Mouse (Mus musculus): ENCODE measurements around the gene Col27a1. TPM values are rescaled to one million over a fixed set of nuclear protein-coding genes. Genes with fewer than 3 reads are reported as not detected.

The Col27a1 gene
- total and polyA plus RNA-seq, 3 experiments: not detected

GRCm38 (mm10) chr4:63251760-63252159, 38.0 kb downstream of the Col27a1 start:
- Histone ChIP-seq H3K79me2 (ENCODE audit: control insufficient read depth, insufficient read depth, low read length, poor library complexity) (no peaks in the 10 kb centered on the region), H3K36me3 (ENCODE audit: control insufficient read depth in 1 of 2, insufficient read depth in 2 of 2, low read length in 2 of 2) (no peaks in the 10 kb centered on the region), H3K27ac (ENCODE audit: control insufficient read depth, low read depth, low read length) (no peak overlapping the region), H3K27me3 (ENCODE audit: control insufficient read depth in 1 of 2, insufficient read depth in 2 of 2, low read length in 2 of 2) (no peaks in the 10 kb centered on the region), H3K4me1 (ENCODE audit: control insufficient read depth in 1 of 2, insufficient read depth in 2 of 2, low read length in 2 of 2) (no peaks in the 10 kb centered on the region), H3K9ac (ENCODE audit: control insufficient read depth, low read depth, low read length, poor library complexity, severe bottlenecking) (no peak overlapping the region), H3K9me3 (replicated peaks; ENCODE audit: insufficient read depth, low read length) (no peaks in the 10 kb centered on the region), H3K4me3 (ENCODE audit: control insufficient read depth in 1 of 2, insufficient read depth in 1 of 2, low read depth in 2 of 2, low read length in 2 of 2) (no peak overlapping the region)
- TF ChIP-seq NELFE (IDR thresholded peaks at IDR 0.05; ENCODE audit: low read depth, low read length): no peak
- DNase-seq (ENCODE audit: low read depth, low spot score): no peak

GRCm38 (mm10) chr4:63253716-63254115, 39.9 kb downstream of the Col27a1 start:
- Histone ChIP-seq H3K27me3 (ENCODE audit: control insufficient read depth in 1 of 2, insufficient read depth in 2 of 2, low read length in 2 of 2) (no peaks in the 10 kb centered on the region), H3K9ac (ENCODE audit: control insufficient read depth, low read depth, low read length, poor library complexity, severe bottlenecking) (no peak overlapping the region), H3K79me2 (ENCODE audit: control insufficient read depth, insufficient read depth, low read length, poor library complexity) (no peaks in the 10 kb centered on the region), H3K4me3 (ENCODE audit: control insufficient read depth in 1 of 2, insufficient read depth in 1 of 2, low read depth in 2 of 2, low read length in 2 of 2) (no peak overlapping the region), H3K4me1 (ENCODE audit: control insufficient read depth in 1 of 2, insufficient read depth in 2 of 2, low read length in 2 of 2) (no peaks in the 10 kb centered on the region), H3K36me3 (ENCODE audit: control insufficient read depth in 1 of 2, insufficient read depth in 2 of 2, low read length in 2 of 2) (no peaks in the 10 kb centered on the region), H3K27ac (ENCODE audit: control insufficient read depth, low read depth, low read length) (no peak overlapping the region), H3K9me3 (replicated peaks; ENCODE audit: insufficient read depth, low read length) (no peaks in the 10 kb centered on the region)
- TF ChIP-seq NRF1 (IDR thresholded peaks at IDR 0.05; ENCODE audit: insufficient read depth, low read depth, low read length, poor library complexity, severe bottlenecking): no peak
- no peak for TF ChIP-seq BHLHE40 (IDR thresholded peaks at IDR 0.05; ENCODE audit: borderline replicate concordance, low read depth, low read length)
- no peak for TF ChIP-seq RCOR1 (IDR thresholded peaks at IDR 0.05; ENCODE audit: low read depth, low read length)
- no peak for TF ChIP-seq USF2 (IDR thresholded peaks at IDR 0.05; ENCODE audit: borderline replicate concordance in 1 of 2, insufficient read depth in 1 of 2, low read depth in 1 of 2, low read length in 2 of 2)
- TF ChIP-seq POLR2A (IDR thresholded peaks at IDR 0.05; ENCODE audit: control insufficient read depth in 1 of 2, insufficient read depth in 1 of 2, low read depth in 1 of 2, low read length in 2 of 2, poor library complexity in 1 of 2): no peak
- no peak for TF ChIP-seq GABPA (IDR thresholded peaks at IDR 0.05; ENCODE audit: low read depth, low read length)
- no peak for TF ChIP-seq ETS1 (IDR thresholded peaks at IDR 0.05; ENCODE audit: low read depth, low read length)
- no peak for TF ChIP-seq ZKSCAN1 (IDR thresholded peaks at IDR 0.05; ENCODE audit: low read depth, low read length)
- no peak for TF ChIP-seq MEF2A (IDR thresholded peaks at IDR 0.05; ENCODE audit: extremely low read depth, insufficient replicate concordance, low read depth, low read length, poor library complexity, severe bottlenecking)
- no peak for TF ChIP-seq MYB (IDR thresholded peaks at IDR 0.05; ENCODE audit: low read depth, low read length)
- no peak for TF ChIP-seq ZC3H11A (IDR thresholded peaks at IDR 0.05; ENCODE audit: low read depth, low read length)
- TF ChIP-seq MXI1 (IDR thresholded peaks at IDR 0.05; ENCODE audit: low read depth, low read length): no peak
- no peak for DNase-seq (ENCODE audit: low read depth, low spot score)

GRCm38 (mm10) chr4:63254151-63254550, 40.3 kb downstream of the Col27a1 start:
- Histone ChIP-seq H3K9me3 (replicated peaks; ENCODE audit: insufficient read depth, low read length) (no peaks in the 10 kb centered on the region), H3K9ac (ENCODE audit: control insufficient read depth, low read depth, low read length, poor library complexity, severe bottlenecking) (no peak overlapping the region), H3K4me1 (ENCODE audit: control insufficient read depth in 1 of 2, insufficient read depth in 2 of 2, low read length in 2 of 2) (no peaks in the 10 kb centered on the region), H3K4me3 (ENCODE audit: control insufficient read depth in 1 of 2, insufficient read depth in 1 of 2, low read depth in 2 of 2, low read length in 2 of 2) (no peak overlapping the region), H3K27me3 (ENCODE audit: control insufficient read depth in 1 of 2, insufficient read depth in 2 of 2, low read length in 2 of 2) (no peaks in the 10 kb centered on the region), H3K27ac (ENCODE audit: control insufficient read depth, low read depth, low read length) (no peak overlapping the region), H3K36me3 (ENCODE audit: control insufficient read depth in 1 of 2, insufficient read depth in 2 of 2, low read length in 2 of 2) (no peaks in the 10 kb centered on the region), H3K79me2 (ENCODE audit: control insufficient read depth, insufficient read depth, low read length, poor library complexity) (no peaks in the 10 kb centered on the region)
- no peak for DNase-seq (ENCODE audit: low read depth, low spot score)
- TF ChIP-seq GATA1 (IDR thresholded peaks at IDR 0.05; ENCODE audit: low read depth, low read length): no peak
- TF ChIP-seq POLR2AphosphoS5 (IDR thresholded peaks at IDR 0.05; ENCODE audit: borderline replicate concordance, low read depth, low read length): no peak
- TF ChIP-seq MAX (IDR thresholded peaks at IDR 0.05; ENCODE audit: low read length): no peak
- TF ChIP-seq HCFC1 (IDR thresholded peaks at IDR 0.05; ENCODE audit: low read depth, low read length): no peak
- no peak for TF ChIP-seq MAZ (IDR thresholded peaks at IDR 0.05; ENCODE audit: low read depth, low read length)
- no peak for TF ChIP-seq USF2 (IDR thresholded peaks at IDR 0.05; ENCODE audit: borderline replicate concordance in 1 of 2, insufficient read depth in 1 of 2, low read depth in 1 of 2, low read length in 2 of 2)
- TF ChIP-seq CTCF (IDR thresholded peaks at IDR 0.05 in 2 of 3, conservative IDR thresholded peaks at IDR 0.05 in 1 of 3; ENCODE audit: control insufficient read depth in 1 of 3, insufficient read depth in 1 of 3, low read depth in 2 of 3, low read length in 3 of 3, poor library complexity in 1 of 3, severe bottlenecking in 1 of 3): no peak
- no peak for TF ChIP-seq NELFE (IDR thresholded peaks at IDR 0.05; ENCODE audit: low read depth, low read length)
- no peak for TF ChIP-seq MYC (IDR thresholded peaks at IDR 0.05; ENCODE audit: low read depth, low read length)
